Mouse (Mus musculus): ENCODE measurements around the gene Prkca. TPM values are rescaled to one million over a fixed set of nuclear protein-coding genes. Genes with fewer than 3 reads are reported as not detected.

The Prkca gene
- polyA plus RNA-seq (2016; fragmentation: Nextera tagmentation; extraction: Ambion mirVana), result 1.6 and 2.3 TPM in 2 replicates

- WGBS, result under 1% methylated on average over 61 of the region's 63 CpGs
- H3K27me3 ChIP-seq (ENCODE audit: poor library complexity, severe bottlenecking), result peaks cover 53% of the 10 kb centered on the region
These were observed at the start of gene Prkca for GRCm38 (mm10) chr11:108343789-108344462. Prkca (minus strand) TSS chr11:108343928.

GRCm38 (mm10) chr11:108385666-108386024 is 41.9 kb upstream of the Prkca start:
- 91% methylated on average over 1 of the region's 1 CpGs for WGBS
- H3K4me3 ChIP-seq, result no peak overlapping the region
- no peaks in the 10 kb centered on the region for H3K36me3 ChIP-seq (replicated peaks)
- DNase-seq (ENCODE audit: extremely low spot score, low spot score), result no peak
- no peaks in the 10 kb centered on the region for H3K27me3 ChIP-seq (ENCODE audit: poor library complexity, severe bottlenecking)
- H3K4me1 ChIP-seq, result peaks cover 5% of the 10 kb centered on the region
- no peaks in the 10 kb centered on the region for H3K9me3 ChIP-seq
- H3K27ac ChIP-seq, result no peak overlapping the region

More at GRCm38 (mm10) chr11:108343789-108344462, at the start of gene Prkca:
- H3K4me1 ChIP-seq, result peaks cover 34% of the 10 kb centered on the region
- peak; percentile 90 for DNase-seq (ENCODE audit: extremely low spot score, low spot score)
- H3K27ac ChIP-seq, result peak within 1 kb of the TSS; percentile 90
- no peaks in the 10 kb centered on the region for H3K36me3 ChIP-seq (replicated peaks)
- no peaks in the 10 kb centered on the region for H3K9me3 ChIP-seq
- peak within 1 kb of the TSS; percentile 87 for H3K4me3 ChIP-seq

GRCm38 (mm10) chr11:108384920-108385665 is 41.4 kb upstream of the Prkca start:
- peaks cover 5% of the 10 kb centered on the region for H3K4me1 ChIP-seq
- no peak for DNase-seq (ENCODE audit: extremely low spot score, low spot score)
- H3K27ac ChIP-seq, result no peak overlapping the region
- 71% methylated on average over 4 of the region's 4 CpGs for WGBS
- no peak overlapping the region for H3K4me3 ChIP-seq
- H3K36me3 ChIP-seq (replicated peaks), result no peaks in the 10 kb centered on the region
- no peaks in the 10 kb centered on the region for H3K9me3 ChIP-seq
- H3K27me3 ChIP-seq (ENCODE audit: poor library complexity, severe bottlenecking), result no peaks in the 10 kb centered on the region

GRCm38 (mm10) chr11:108382664-108383063 is 38.9 kb upstream of the Prkca start:
- Histone ChIP-seq H3K9me3 (no peaks in the 10 kb centered on the region), H3K27me3 (ENCODE audit: poor library complexity, severe bottlenecking) (no peaks in the 10 kb centered on the region), H3K27ac (no peak overlapping the region), H3K36me3 (replicated peaks) (no peaks in the 10 kb centered on the region), H3K4me1 (peaks cover 10% of the 10 kb centered on the region), H3K4me3 (no peak overlapping the region)
- DNase-seq (ENCODE audit: extremely low spot score, low spot score), result no peak
- WGBS, result 83% methylated on average over 3 of the region's 3 CpGs

- no peaks in the 10 kb centered on the region for H3K36me3 ChIP-seq (replicated peaks)
- H3K27me3 ChIP-seq (ENCODE audit: poor library complexity, severe bottlenecking), result no peaks in the 10 kb centered on the region
- no peak overlapping the region for H3K4me3 ChIP-seq
- H3K9me3 ChIP-seq, result no peaks in the 10 kb centered on the region
- WGBS, result 79% methylated on average over 4 of the region's 4 CpGs
- H3K27ac ChIP-seq, result no peak overlapping the region
- no peak for DNase-seq (ENCODE audit: extremely low spot score, low spot score)
- H3K4me1 ChIP-seq, result peaks cover 5% of the 10 kb centered on the region; the same call in 1 of the 2 replicates
These were observed 34.6 kb upstream of the Prkca start for GRCm38 (mm10) chr11:108378363-108378751.

- WGBS, result 43% methylated on average over 19 of the region's 19 CpGs
- Histone ChIP-seq H3K4me1 (peaks cover 5% of the 10 kb centered on the region; the same call in 1 of the 2 replicates), H3K27ac (no peak overlapping the region), H3K27me3 (ENCODE audit: poor library complexity, severe bottlenecking) (no peaks in the 10 kb centered on the region), H3K36me3 (replicated peaks) (no peaks in the 10 kb centered on the region), H3K9me3 (no peaks in the 10 kb centered on the region), H3K4me3 (no peak overlapping the region)
- DNase-seq (ENCODE audit: extremely low spot score, low spot score), result peak; percentile 78
These were observed 34.1 kb upstream of the Prkca start for GRCm38 (mm10) chr11:108377680-108378362.

- Histone ChIP-seq H3K27ac (no peak overlapping the region), H3K4me1 (peaks cover 5% of the 10 kb centered on the region; the same call in 1 of the 2 replicates), H3K9me3 (no peaks in the 10 kb centered on the region), H3K27me3 (ENCODE audit: poor library complexity, severe bottlenecking) (no peaks in the 10 kb centered on the region), H3K36me3 (replicated peaks) (no peaks in the 10 kb centered on the region), H3K4me3 (no peak overlapping the region)
- WGBS, result 95% methylated on average over 7 of the region's 7 CpGs
- no peak for DNase-seq (ENCODE audit: extremely low spot score, low spot score)
These were observed 33.1 kb upstream of the Prkca start for GRCm38 (mm10) chr11:108376815-108377214.

GRCm38 (mm10) chr11:108367046-108367445 is 23.3 kb upstream of the Prkca start:
- no peak for DNase-seq (ENCODE audit: extremely low spot score, low spot score)
- no peak overlapping the region for H3K27ac ChIP-seq
- H3K9me3 ChIP-seq, result no peaks in the 10 kb centered on the region
- no peak overlapping the region for H3K4me3 ChIP-seq
- H3K4me1 ChIP-seq, result peaks cover 5% of the 10 kb centered on the region; the same call in 1 of the 2 replicates
- no peaks in the 10 kb centered on the region; the same call in 1 of the 2 replicates for H3K27me3 ChIP-seq (ENCODE audit: poor library complexity, severe bottlenecking)
- WGBS, result 91% methylated on average over 1 of the region's 1 CpGs
- no peaks in the 10 kb centered on the region for H3K36me3 ChIP-seq (replicated peaks)

GRCm38 (mm10) chr11:108365600-108365999 is 21.9 kb upstream of the Prkca start:
- no peaks in the 10 kb centered on the region for H3K9me3 ChIP-seq
- WGBS, result 81% methylated on average over 7 of the region's 7 CpGs
- DNase-seq (ENCODE audit: extremely low spot score, low spot score), result no peak

GRCm38 (mm10) chr11:108364945-108365589 is 21.3 kb upstream of the Prkca start:
- no peak overlapping the region for H3K4me3 ChIP-seq
- no peak for DNase-seq (ENCODE audit: extremely low spot score, low spot score)
- 67% methylated on average over 7 of the region's 7 CpGs for WGBS
- H3K9me3 ChIP-seq, result no peaks in the 10 kb centered on the region
- no peak overlapping the region for H3K27ac ChIP-seq
- H3K27me3 ChIP-seq (ENCODE audit: poor library complexity, severe bottlenecking), result no peaks in the 10 kb centered on the region; the same call in 1 of the 2 replicates
- no peaks in the 10 kb centered on the region for H3K36me3 ChIP-seq (replicated peaks)
- H3K4me1 ChIP-seq, result peaks cover 5% of the 10 kb centered on the region; the same call in 1 of the 2 replicates

More at GRCm38 (mm10) chr11:108365600-108365999, 21.9 kb upstream of the Prkca start:
- Histone ChIP-seq H3K27ac (no peak overlapping the region), H3K27me3 (ENCODE audit: poor library complexity, severe bottlenecking) (no peaks in the 10 kb centered on the region; the same call in 1 of the 2 replicates), H3K4me3 (no peak overlapping the region), H3K36me3 (replicated peaks) (no peaks in the 10 kb centered on the region), H3K4me1 (peaks cover 5% of the 10 kb centered on the region; the same call in 1 of the 2 replicates)

- H3K4me3 ChIP-seq, result no peak overlapping the region
- H3K36me3 ChIP-seq (replicated peaks), result no peaks in the 10 kb centered on the region
- no peak for DNase-seq (ENCODE audit: extremely low spot score, low spot score)
- WGBS, result 80% methylated on average over 4 of the region's 4 CpGs
- no peaks in the 10 kb centered on the region; the same call in 1 of the 2 replicates for H3K27me3 ChIP-seq (ENCODE audit: poor library complexity, severe bottlenecking)
- no peaks in the 10 kb centered on the region for H3K9me3 ChIP-seq
- no peak overlapping the region for H3K27ac ChIP-seq
- peaks cover 5% of the 10 kb centered on the region; the same call in 1 of the 2 replicates for H3K4me1 ChIP-seq
These were observed 20.3 kb upstream of the Prkca start for GRCm38 (mm10) chr11:108363991-108364390.

GRCm38 (mm10) chr11:108362965-108363364 is 19.2 kb upstream of the Prkca start:
- peaks cover 5% of the 10 kb centered on the region; the same call in 1 of the 2 replicates for H3K4me1 ChIP-seq
- no peaks in the 10 kb centered on the region for H3K9me3 ChIP-seq
- no peaks in the 10 kb centered on the region for H3K36me3 ChIP-seq (replicated peaks)
- no peaks in the 10 kb centered on the region; the same call in 1 of the 2 replicates for H3K27me3 ChIP-seq (ENCODE audit: poor library complexity, severe bottlenecking)
- DNase-seq (ENCODE audit: extremely low spot score, low spot score), result no peak
- WGBS, result 89% methylated on average over 5 of the region's 5 CpGs
- H3K4me3 ChIP-seq, result no peak overlapping the region
- no peak overlapping the region for H3K27ac ChIP-seq
